Comparison of ENCODE assay signal across 13 mouse cellular contexts in the genomic region with DNA sequence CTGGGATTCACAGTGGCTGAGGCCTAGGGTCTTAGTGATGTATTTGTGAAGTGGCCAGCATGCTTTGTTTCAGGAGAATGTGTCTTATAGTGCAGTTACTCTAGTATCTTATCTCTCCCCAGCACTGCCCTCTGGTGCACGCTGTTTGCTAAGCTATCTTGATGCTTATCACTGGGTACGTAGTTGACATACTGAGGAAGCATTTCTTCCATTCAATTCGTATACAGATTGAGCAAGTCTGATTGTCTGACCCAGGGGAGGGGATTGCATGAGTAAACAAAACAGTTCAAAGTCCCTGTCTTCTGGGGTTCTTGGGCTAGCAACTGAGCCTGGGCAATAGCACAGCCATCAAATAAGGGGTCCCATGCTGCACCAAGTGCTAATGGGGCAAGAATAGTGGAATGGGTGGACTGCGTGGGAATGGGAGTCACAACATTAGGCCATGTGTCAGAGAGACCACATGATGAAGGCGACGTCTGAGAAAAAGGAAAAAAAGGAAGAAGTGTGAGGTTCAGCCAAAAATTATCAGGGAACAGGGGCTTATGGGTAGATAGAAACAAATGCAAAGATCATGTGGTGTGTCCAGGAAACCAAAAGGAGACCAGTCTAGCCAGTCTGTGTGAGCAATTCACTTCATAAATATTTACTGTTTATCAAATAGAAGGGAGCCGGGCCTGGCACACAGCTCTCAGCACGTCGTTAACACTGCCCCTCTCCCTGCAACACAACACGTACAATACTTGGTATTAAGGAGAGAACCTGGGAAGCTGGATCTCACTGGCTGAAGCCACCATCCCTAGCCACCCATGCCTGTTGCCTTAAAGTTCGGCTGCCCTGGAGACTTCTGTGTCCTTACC. TPM values are rescaled to one million over a fixed set of nuclear protein-coding genes. Genes with fewer than 3 reads are reported as not detected.
DNase-seq lines count a peak whose midpoint lies in the region; ATAC-seq and TF ChIP-seq lines count a peak whose summit lies in the region.
"Had no signal": no experiment of that assay in that cellular context is flagged by ENCODE, and none has a peak within 500 bp of the region (broad histone marks: within the 10 kb centered on the region; RNA-seq: fewer than 3 reads in every experiment).

No protein-coding gene starts in this region.

- no peaks in the 10 kb centered on the region for H3K27me3 ChIP-seq in forebrain, embryonic 11.5 days (ENCODE audit: control insufficient read depth, insufficient read depth, low read length)
- no peaks in the 10 kb centered on the region for H3K27me3 ChIP-seq in forebrain, embryonic 13.5 days
- no peaks in the 10 kb centered on the region for H3K27me3 ChIP-seq in midbrain, postnatal 0 days (ENCODE audit: insufficient read depth, low read length)
- H3K27me3 ChIP-seq in midbrain, embryonic 16.5 days (ENCODE audit: control insufficient read depth, insufficient read depth, low read depth, low read length) = no peaks in the 10 kb centered on the region
- H3K27me3 ChIP-seq in lung, postnatal 0 days (replicated peaks; ENCODE audit: insufficient read depth, low read length) = no peaks in the 10 kb centered on the region
- H3K27me3 ChIP-seq: neural tube, embryonic 13.5 days had no signal

- peak; percentile 33 for DNase-seq in forebrain, embryonic 11.5 days (ENCODE audit: low spot score)
- peak; percentile 45 for DNase-seq in midbrain, postnatal 0 days (ENCODE audit: low spot score)
- DNase-seq in lung, postnatal 0 days (ENCODE audit: low spot score) = peak; percentile 38
- DNase-seq in adrenal gland, postnatal 25 days = no peak
- no peak for DNase-seq in urinary bladder, postnatal 25 days (ENCODE audit: low spot score)
- no peak for DNase-seq in layer of hippocampus, postnatal 25 days (ENCODE audit: extremely low spot score in 1 of 2, low spot score in 1 of 2)
- DNase-seq: adrenal gland, adult 2 months; heart, adult 11 months; kidney, adult 8-10 months; right cerebral cortex, postnatal 25 days had no signal

- TF ChIP-seq EP300 in lung, postnatal 0 days (IDR thresholded peaks at IDR 0.05) = no peak

- 76% methylated on average over 11 of the region's 11 CpGs for WGBS in forebrain, embryonic 11.5 days
- WGBS in forebrain, embryonic 13.5 days = 73% methylated on average over 11 of the region's 11 CpGs
- 72% methylated on average over 11 of the region's 11 CpGs for WGBS in midbrain, postnatal 0 days
- 71% methylated on average over 11 of the region's 11 CpGs for WGBS in midbrain, embryonic 16.5 days
- 37% methylated on average over 11 of the region's 11 CpGs for WGBS in lung, postnatal 0 days

- H3K4me1 ChIP-seq in forebrain, embryonic 11.5 days (replicated peaks; ENCODE audit: control insufficient read depth, insufficient read depth, low read length) = no peaks in the 10 kb centered on the region
- H3K4me1 ChIP-seq in forebrain, embryonic 13.5 days = no peaks in the 10 kb centered on the region
- no peaks in the 10 kb centered on the region for H3K4me1 ChIP-seq in midbrain, postnatal 0 days (ENCODE audit: insufficient read depth, low read length)
- no peaks in the 10 kb centered on the region for H3K4me1 ChIP-seq in midbrain, embryonic 16.5 days (ENCODE audit: control insufficient read depth, insufficient read depth, low read length)
- no peaks in the 10 kb centered on the region for H3K4me1 ChIP-seq in lung, postnatal 0 days (ENCODE audit: insufficient read depth, low read depth, low read length)
- H3K4me1 ChIP-seq: neural tube, embryonic 13.5 days had no signal

- no peaks in the 10 kb centered on the region for H3K9me3 ChIP-seq in forebrain, embryonic 11.5 days (ENCODE audit: control insufficient read depth, low read length)
- H3K9me3 ChIP-seq in forebrain, embryonic 13.5 days (replicated peaks) = no peaks in the 10 kb centered on the region
- no peaks in the 10 kb centered on the region for H3K9me3 ChIP-seq in midbrain, postnatal 0 days (ENCODE audit: low read length)
- H3K9me3 ChIP-seq in midbrain, embryonic 16.5 days (replicated peaks; ENCODE audit: control insufficient read depth, low read length, poor library complexity, severe bottlenecking) = no peaks in the 10 kb centered on the region
- H3K9me3 ChIP-seq in lung, postnatal 0 days (ENCODE audit: low read length) = no peaks in the 10 kb centered on the region
- H3K9me3 ChIP-seq: neural tube, embryonic 13.5 days had no signal

- ATAC-seq in forebrain, embryonic 11.5 days (replicated peaks; ENCODE audit: low FRiP score) = no peak
- ATAC-seq in forebrain, embryonic 13.5 days = no peak
- no peak for ATAC-seq in midbrain, postnatal 0 days (ENCODE audit: low FRiP score)
- ATAC-seq in midbrain, embryonic 16.5 days = no peak
- ATAC-seq in lung, postnatal 0 days = peak; percentile 40

- H3K4me3 ChIP-seq in forebrain, embryonic 11.5 days (ENCODE audit: low read depth, low read length) = no peak overlapping the region
- no peak overlapping the region for H3K4me3 ChIP-seq in forebrain, embryonic 13.5 days
- H3K4me3 ChIP-seq in midbrain, postnatal 0 days (ENCODE audit: low read depth, low read length) = no peak overlapping the region
- no peak overlapping the region for H3K4me3 ChIP-seq in midbrain, embryonic 16.5 days (ENCODE audit: low read depth, low read length)
- H3K4me3 ChIP-seq in lung, postnatal 0 days (ENCODE audit: low read depth, low read length) = no peak overlapping the region
- H3K4me3 ChIP-seq: neural tube, embryonic 13.5 days had no signal

- peak; percentile 56 for TF ChIP-seq CTCF in midbrain, postnatal 0 days (IDR thresholded peaks at IDR 0.05)
- TF ChIP-seq CTCF in lung, postnatal 0 days (IDR thresholded peaks at IDR 0.05) = peak; percentile 61

- no peaks in the 10 kb centered on the region for H3K36me3 ChIP-seq in forebrain, embryonic 11.5 days (ENCODE audit: control insufficient read depth, insufficient read depth, low read length)
- no peaks in the 10 kb centered on the region for H3K36me3 ChIP-seq in forebrain, embryonic 13.5 days (ENCODE audit: poor library complexity, severe bottlenecking)
- no peaks in the 10 kb centered on the region for H3K36me3 ChIP-seq in midbrain, postnatal 0 days (ENCODE audit: insufficient read depth, low read length)
- no peaks in the 10 kb centered on the region for H3K36me3 ChIP-seq in midbrain, embryonic 16.5 days (ENCODE audit: control insufficient read depth, insufficient read depth, low read length)
- no peaks in the 10 kb centered on the region for H3K36me3 ChIP-seq in lung, postnatal 0 days (ENCODE audit: insufficient read depth, low read length)
- H3K36me3 ChIP-seq: neural tube, embryonic 13.5 days had no signal

- no peak overlapping the region for H3K9ac ChIP-seq in forebrain, embryonic 11.5 days (ENCODE audit: low read length)
- H3K9ac ChIP-seq in forebrain, embryonic 13.5 days = no peak overlapping the region
- H3K9ac ChIP-seq in midbrain, postnatal 0 days (replicated peaks; ENCODE audit: low read length, poor library complexity, severe bottlenecking) = no peak overlapping the region
- H3K9ac ChIP-seq in midbrain, embryonic 16.5 days (ENCODE audit: low read depth, low read length) = no peak overlapping the region
- H3K9ac ChIP-seq in lung, postnatal 0 days (replicated peaks; ENCODE audit: low read depth) = no peak overlapping the region
- H3K9ac ChIP-seq: neural tube, embryonic 13.5 days had no signal

- H3K4me2 ChIP-seq in forebrain, embryonic 11.5 days (ENCODE audit: low read depth, low read length, severe bottlenecking) = no peak overlapping the region
- no peak overlapping the region for H3K4me2 ChIP-seq in forebrain, embryonic 13.5 days
- no peak overlapping the region for H3K4me2 ChIP-seq in midbrain, postnatal 0 days (ENCODE audit: low read depth, low read length, poor library complexity, severe bottlenecking)
- H3K4me2 ChIP-seq in midbrain, embryonic 16.5 days (ENCODE audit: low read length) = no peak overlapping the region
- no peak overlapping the region for H3K4me2 ChIP-seq in lung, postnatal 0 days (replicated peaks; ENCODE audit: low read depth, low read length)
- H3K4me2 ChIP-seq: neural tube, embryonic 13.5 days had no signal

- no peak overlapping the region for H3K27ac ChIP-seq in forebrain, embryonic 11.5 days (ENCODE audit: low read depth, low read length)
- no peak overlapping the region for H3K27ac ChIP-seq in forebrain, embryonic 13.5 days
- no peak overlapping the region for H3K27ac ChIP-seq in midbrain, postnatal 0 days (ENCODE audit: low read depth, low read length)
- H3K27ac ChIP-seq in midbrain, embryonic 16.5 days (ENCODE audit: low read length) = no peak overlapping the region
- no peak overlapping the region for H3K27ac ChIP-seq in lung, postnatal 0 days (ENCODE audit: low read length)
- H3K27ac ChIP-seq: neural tube, embryonic 13.5 days had no signal

RNA-seq across cellular contexts. Expression of a gene that starts 9.2 kb away (rescaled TPM):
- 68.0 and 77.4 TPM in 2 replicates for polyA plus RNA-seq in forebrain, embryonic 11.5 days (2014; fragmentation: Nextera tagmentation; extraction: Ambion mirVana)
- polyA plus RNA-seq in forebrain, embryonic 13.5 days (2015; fragmentation: Nextera tagmentation; extraction: Ambion mirVana) = 36.4 and 39.0 TPM in 2 replicates
- total RNA-seq in midbrain, postnatal 0 days (2014; rRNA removed) = 52.3 and 58.5 TPM in 2 replicates
- 46.4 and 52.7 TPM in 2 replicates for polyA plus RNA-seq in midbrain, postnatal 0 days (2015; fragmentation: Nextera tagmentation; extraction: Ambion mirVana)
- 45.9 and 52.3 TPM in 2 replicates for polyA plus RNA-seq in midbrain, embryonic 16.5 days (2015; fragmentation: Nextera tagmentation; extraction: Ambion mirVana)
- 49.2 and 58.8 TPM in 2 replicates for polyA plus RNA-seq in lung, postnatal 0 days (2015; fragmentation: Nextera tagmentation; extraction: Ambion mirVana)
- 47.2 and 49.3 TPM in 2 replicates for total RNA-seq in adrenal gland, postnatal 25 days (2021)
- total RNA-seq in layer of hippocampus, postnatal 25 days (2021) = 10 to 100 TPM; 19.2 to 21.9 TPM

RNA-seq across cellular contexts. Expression of a gene that starts 33.4 kb away (rescaled TPM):
- polyA plus RNA-seq in forebrain, embryonic 11.5 days (2014; fragmentation: Nextera tagmentation; extraction: Ambion mirVana) = 4.9 and 5.1 TPM in 2 replicates
- polyA plus RNA-seq in forebrain, embryonic 13.5 days (2015; fragmentation: Nextera tagmentation; extraction: Ambion mirVana) = 14.0 and 16.7 TPM in 2 replicates
- 10.5 and 11.5 TPM in 2 replicates for total RNA-seq in midbrain, postnatal 0 days (2014; rRNA removed)
- polyA plus RNA-seq in midbrain, postnatal 0 days (2015; fragmentation: Nextera tagmentation; extraction: Ambion mirVana) = 15.0 and 16.0 TPM in 2 replicates
- 20.4 and 22.7 TPM in 2 replicates for polyA plus RNA-seq in midbrain, embryonic 16.5 days (2015; fragmentation: Nextera tagmentation; extraction: Ambion mirVana)
- polyA plus RNA-seq in lung, postnatal 0 days (2015; fragmentation: Nextera tagmentation; extraction: Ambion mirVana) = 73.8 and 73.9 TPM in 2 replicates
- 43.8 and 67.2 TPM in 2 replicates for total RNA-seq in adrenal gland, postnatal 25 days (2021)
- total RNA-seq in layer of hippocampus, postnatal 25 days (2021) = 10 to 100 TPM; 27.0 to 28.1 TPM

Comparison
In these comparisons a context has a peak if more than half of its experiments do, and no peak if none do; other contexts are left out.
1. DNase-seq: peak in forebrain, embryonic 11.5 days (single experiment), midbrain, postnatal 0 days (single experiment) and lung, postnatal 0 days (single experiment); none in adrenal gland, postnatal 25 days (single experiment), urinary bladder, postnatal 25 days (single experiment) and layer of hippocampus, postnatal 25 days (0 of 2).